Mouse (Mus musculus) embryonic facial prominence, embryonic 12.5 days (tissue): ENCODE measurements around the gene Aspscr1. TPM values are rescaled to one million over a fixed set of nuclear protein-coding genes. Genes with fewer than 3 reads are reported as not detected.

Experiments used
- ATAC-seq: fragments of 200-750 bp; cut with Nextera tagmentation; 2 replicates; pipeline ENCODE4 v1.8.0; 2017; ENCODE audit not compliant: insufficient number of reproducible peaks, insufficient read depth, low FRiP score, low TSS enrichment
- H3K27ac ChIP-seq: fragments of 300-500 bp; sonication (generic); 2 replicates; pipeline ENCODE4 v1.5.1; 2016; ENCODE audit warnings: mild to moderate bottlenecking
- H3K27me3 ChIP-seq: fragments of 300-500 bp; sonication (generic); 2 replicates; pipeline ENCODE4 v1.6.1; 2016; ENCODE audit warnings: mild to moderate bottlenecking, moderate library complexity
- H3K36me3 ChIP-seq: fragments of 300-500 bp; sonication (generic); 2 replicates; pipeline ENCODE4 v1.6.1; 2016; ENCODE audit warnings: mild to moderate bottlenecking
- H3K4me1 ChIP-seq: fragments of 300-500 bp; sonication (generic); 2 replicates; pipeline ENCODE4 v1.6.1; 2016
- H3K4me2 ChIP-seq: fragments of 300-500 bp; sonication (generic); replicated peaks from 2 replicates; pipeline ENCODE4 v1.6.1; 2016; ENCODE audit warnings: mild to moderate bottlenecking, moderate library complexity
- H3K4me3 ChIP-seq: fragments of 300-500 bp; sonication (generic); 2 replicates; pipeline ENCODE4 v1.5.1; 2016; ENCODE audit warnings: mild to moderate bottlenecking
- H3K9ac ChIP-seq: fragments of 300-500 bp; sonication (generic); 2 replicates; pipeline ENCODE4 v1.6.1; 2016; ENCODE audit warnings: mild to moderate bottlenecking, moderate library complexity
- H3K9me3 ChIP-seq: fragments of 300-500 bp; sonication (generic); 2 replicates; pipeline ENCODE4 v1.6.1; 2016; ENCODE audit warnings: mild to moderate bottlenecking, moderate library complexity
- WGBS: fragments of 180-500 bp; shearing (Covaris S2); methylation state at CpG from one replicate; pipeline ENCODE4 v1.1.7; 2016; 5-methylcytosine and 5-hydroxymethylcytosine counted together
- polyA plus RNA-seq: library from polyadenylated mRNA; unstranded; fragments of >200 nt; fragmentation: Nextera tagmentation; extraction: Ambion mirVana; gene quantifications from 2 replicates; pipeline ENCODE4 v1.2.1, GENCODE M21; 2016

The Aspscr1 gene
- polyA plus RNA-seq, 1 experiment from 2014 or later: 131 TPM

DNA sequence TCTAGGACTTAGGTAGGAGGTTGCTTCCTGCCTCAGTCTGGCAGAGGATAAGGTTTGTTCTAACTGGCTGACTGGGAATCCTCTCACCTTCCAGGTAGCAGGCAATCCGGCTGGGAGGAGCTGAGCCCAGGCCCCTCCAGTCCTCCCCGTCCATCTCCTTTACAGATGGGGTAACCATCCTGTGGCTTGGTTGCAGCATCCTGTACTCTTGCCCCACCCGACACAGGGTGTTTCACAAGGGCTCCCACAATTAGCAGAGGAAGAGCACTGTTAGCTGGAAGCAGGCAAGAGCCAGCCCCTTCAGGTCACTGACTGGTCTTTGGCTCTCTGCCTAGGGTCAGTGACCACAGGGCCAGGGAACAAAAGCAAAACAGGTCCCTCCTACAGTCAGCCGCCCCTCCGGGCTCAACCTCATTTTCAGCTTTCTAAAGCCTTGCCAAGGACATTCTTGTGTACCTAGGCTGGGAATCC lies 42.3 kb upstream of the Aspscr1 start:
- H3K4me1 ChIP-seq: peaks cover 31% of the 10 kb centered on the region
- H3K4me3 ChIP-seq: 0 out of 2 replicates have a peak overlapping the region, but pooled peaks have one; percentile 4
- H3K9me3 ChIP-seq: no peaks in the 10 kb centered on the region
- H3K9ac ChIP-seq: peak overlapping the region; percentile 32; the same call in 1 of the 2 replicates
- H3K27ac ChIP-seq: peak overlapping the region; percentile 51; the same call in 1 of the 2 replicates
- peaks cover 24% of the 10 kb centered on the region for H3K36me3 ChIP-seq
- no peaks in the 10 kb centered on the region for H3K27me3 ChIP-seq
- WGBS: 47% methylated on average over 5 of the region's 5 CpGs
- H3K4me2 ChIP-seq: peak overlapping the region; percentile 12; the same call in 1 of the 2 replicates
- no peak for ATAC-seq

DNA sequence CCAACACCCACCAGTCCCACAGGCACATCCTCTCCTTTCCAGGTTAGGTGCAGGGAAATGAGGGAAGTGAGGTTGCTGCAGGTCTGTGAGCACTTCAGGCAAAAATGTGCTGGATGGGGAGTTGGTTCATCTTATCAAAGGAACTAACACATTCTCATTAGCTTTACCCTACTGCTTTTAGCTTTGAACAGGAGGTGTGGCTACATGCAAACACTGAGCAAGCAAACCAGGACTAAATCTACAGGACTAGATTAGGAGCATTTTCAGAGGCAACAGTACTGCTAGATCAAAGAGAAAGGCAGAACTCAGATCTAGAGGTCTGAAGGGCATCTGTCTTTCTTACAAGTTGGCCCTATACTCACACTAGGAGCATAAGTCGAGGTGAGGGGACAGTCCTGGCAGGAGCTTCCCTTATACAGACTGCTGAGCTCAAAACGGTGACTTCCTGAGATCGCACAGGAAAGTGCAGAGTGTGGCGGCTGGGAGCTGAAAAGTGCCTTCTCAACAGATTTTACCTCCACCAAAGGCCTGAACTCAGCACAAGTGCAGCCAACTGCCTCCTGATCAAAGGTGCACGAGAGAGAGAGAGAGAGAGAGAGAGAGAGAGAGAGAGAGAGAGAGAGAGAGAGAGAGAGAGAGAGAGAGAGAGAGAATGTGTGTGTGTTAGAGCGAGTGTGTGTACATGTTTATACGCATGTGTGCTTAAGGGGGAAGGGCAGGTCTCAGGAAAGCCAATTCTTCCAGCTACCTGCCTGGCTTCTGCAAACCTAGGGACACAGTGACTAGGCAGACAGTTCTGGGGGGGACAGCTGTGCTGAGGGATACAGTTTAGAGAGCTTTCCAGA lies 41.7 kb upstream of the Aspscr1 start:
- ATAC-seq: no peak
- H3K27ac ChIP-seq: no peak overlapping the region; the same call in 1 of the 2 replicates
- peaks cover 29% of the 10 kb centered on the region for H3K4me1 ChIP-seq
- no peak overlapping the region for H3K4me3 ChIP-seq
- WGBS: 43% methylated on average over 7 of the region's 7 CpGs
- H3K27me3 ChIP-seq: no peaks in the 10 kb centered on the region
- H3K4me2 ChIP-seq: peak overlapping the region; percentile 84
- H3K9ac ChIP-seq: peak overlapping the region; percentile 13; the same call in 1 of the 2 replicates
- H3K9me3 ChIP-seq: no peaks in the 10 kb centered on the region
- H3K36me3 ChIP-seq: peaks cover 24% of the 10 kb centered on the region

GRCm38 (mm10) chr11:120631726-120632448 lies 40.9 kb upstream of the Aspscr1 start:
- 65% methylated on average over 4 of the region's 4 CpGs for WGBS
- Histone ChIP-seq H3K9ac (peak overlapping the region; percentile 89), H3K4me3 (peak overlapping the region; percentile 94), H3K27ac (peak overlapping the region; percentile 90), H3K4me1 (peaks cover 29% of the 10 kb centered on the region), H3K27me3 (no peaks in the 10 kb centered on the region), H3K9me3 (no peaks in the 10 kb centered on the region), H3K36me3 (peaks cover 19% of the 10 kb centered on the region), H3K4me2 (peak overlapping the region; percentile 84)
- no peak for ATAC-seq

DNA sequence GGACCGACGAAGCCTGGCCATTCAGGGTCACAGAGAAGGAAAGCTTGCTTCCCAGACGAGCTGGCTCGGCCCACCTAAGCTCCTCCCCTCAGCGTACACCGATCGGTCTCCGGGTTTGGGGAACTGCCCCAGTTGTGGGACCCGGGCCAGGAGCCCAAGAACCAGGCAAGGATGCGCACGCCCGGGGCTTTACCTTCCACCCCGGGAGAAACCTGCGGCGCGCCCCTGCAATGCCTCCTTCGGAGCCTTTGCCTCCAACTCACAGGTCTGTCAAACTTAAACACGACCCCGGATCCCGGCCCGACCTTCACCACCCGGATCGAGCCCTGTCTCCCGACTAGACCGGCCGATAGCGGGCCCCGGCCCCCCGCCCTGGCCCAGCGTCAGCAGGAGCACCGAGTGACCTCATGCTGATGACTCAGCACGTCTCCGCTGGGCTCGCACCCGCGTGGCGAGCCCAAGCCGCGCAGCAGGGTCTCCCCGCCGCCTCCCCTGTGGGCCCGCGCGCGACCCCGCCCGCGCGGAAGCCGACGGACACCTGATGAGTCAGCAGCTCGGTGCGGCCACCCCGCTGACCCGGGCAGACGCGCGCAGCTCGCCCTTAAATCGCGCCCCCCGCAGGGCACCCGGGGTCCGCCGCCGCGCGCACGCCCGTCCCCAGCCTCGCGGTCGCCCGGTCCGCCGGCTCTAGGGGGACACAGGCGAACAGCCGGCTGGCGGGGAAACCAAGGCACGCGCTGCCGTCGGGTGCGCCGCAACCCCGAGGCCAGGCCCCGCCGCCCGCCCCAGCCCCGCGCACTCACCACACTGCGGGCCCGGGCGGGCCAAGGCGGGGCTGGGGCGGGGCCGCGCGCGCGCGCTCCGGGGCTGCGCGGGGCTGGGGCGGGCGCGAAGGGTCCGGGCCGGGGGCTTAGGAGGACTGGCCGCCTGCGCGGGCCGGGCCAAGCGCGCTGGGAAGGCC lies 39.9 kb upstream of the Aspscr1 start:
- WGBS: under 1% methylated on average over 109 of the region's 116 CpGs
- H3K27me3 ChIP-seq: no peaks in the 10 kb centered on the region
- H3K9ac ChIP-seq: peak overlapping the region; percentile 89
- peaks cover 10% of the 10 kb centered on the region for H3K36me3 ChIP-seq
- H3K4me2 ChIP-seq: peak overlapping the region; percentile 84
- ATAC-seq: peak; percentile 81
- peaks cover 29% of the 10 kb centered on the region for H3K4me1 ChIP-seq
- H3K9me3 ChIP-seq: no peaks in the 10 kb centered on the region
- H3K4me3 ChIP-seq: peak overlapping the region; percentile 94
- H3K27ac ChIP-seq: peak overlapping the region; percentile 90

GRCm38 (mm10) chr11:120633520-120634343 lies 39.0 kb upstream of the Aspscr1 start, which contains the start of gene Mafg:
TSS of gene Mafg (minus strand) at chr11:120633600.
- Histone ChIP-seq H3K27ac (peak within 1 kb of the TSS; percentile 90), H3K9ac (peak within 1 kb of the TSS; percentile 89), H3K4me3 (peak within 1 kb of the TSS; percentile 94), H3K9me3 (no peaks in the 10 kb centered on the region), H3K4me1 (peaks cover 29% of the 10 kb centered on the region), H3K36me3 (peaks cover 8% of the 10 kb centered on the region), H3K4me2 (peak within 1 kb of the TSS; percentile 84), H3K27me3 (no peaks in the 10 kb centered on the region)
- ATAC-seq: peak; percentile 80
- 10% methylated on average over 58 of the region's 58 CpGs for WGBS

- H3K27me3 ChIP-seq: no peaks in the 10 kb centered on the region
- no peak overlapping the region for H3K27ac ChIP-seq
- WGBS: 81% methylated on average over 5 of the region's 5 CpGs
- no peak overlapping the region for H3K9ac ChIP-seq
- ATAC-seq: no peak
- H3K36me3 ChIP-seq: no peaks in the 10 kb centered on the region
- no peak overlapping the region for H3K4me2 ChIP-seq
- H3K4me1 ChIP-seq: peaks cover 27% of the 10 kb centered on the region
- no peak overlapping the region for H3K4me3 ChIP-seq
- no peaks in the 10 kb centered on the region for H3K9me3 ChIP-seq
Measured at GRCm38 (mm10) chr11:120634810-120635209, 38.0 kb upstream of the Aspscr1 start.

DNA sequence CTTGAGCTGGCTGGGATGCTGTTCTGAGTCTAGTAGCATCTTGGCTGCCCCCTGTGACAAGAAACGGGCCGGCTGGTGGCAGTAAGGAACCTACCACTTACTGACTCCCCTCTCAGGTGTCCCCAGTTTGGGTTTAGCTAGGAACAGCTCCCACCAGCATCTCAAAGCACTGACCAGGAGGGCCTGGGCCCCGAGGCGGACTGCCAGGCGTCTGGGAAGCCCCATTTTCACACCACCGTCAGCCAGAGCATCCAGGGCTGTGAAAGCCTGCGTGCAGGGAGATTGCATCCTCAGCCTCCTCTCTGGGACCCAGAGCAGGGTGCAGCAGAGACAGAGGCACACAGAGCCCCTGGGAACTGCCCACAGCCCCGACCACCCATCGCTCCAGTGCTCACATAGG lies 31.5 kb upstream of the Aspscr1 start:
- H3K4me1 ChIP-seq: peaks cover 9% of the 10 kb centered on the region
- no peak overlapping the region for H3K4me2 ChIP-seq
- WGBS: 68% methylated on average over 9 of the region's 9 CpGs
- H3K27ac ChIP-seq: no peak overlapping the region
- ATAC-seq: no peak
- H3K27me3 ChIP-seq: peaks cover 12% of the 10 kb centered on the region; the same call in 1 of the 2 replicates
- no peaks in the 10 kb centered on the region for H3K9me3 ChIP-seq
- H3K36me3 ChIP-seq: no peaks in the 10 kb centered on the region
- H3K4me3 ChIP-seq: no peak overlapping the region
- H3K9ac ChIP-seq: no peak overlapping the region

DNA sequence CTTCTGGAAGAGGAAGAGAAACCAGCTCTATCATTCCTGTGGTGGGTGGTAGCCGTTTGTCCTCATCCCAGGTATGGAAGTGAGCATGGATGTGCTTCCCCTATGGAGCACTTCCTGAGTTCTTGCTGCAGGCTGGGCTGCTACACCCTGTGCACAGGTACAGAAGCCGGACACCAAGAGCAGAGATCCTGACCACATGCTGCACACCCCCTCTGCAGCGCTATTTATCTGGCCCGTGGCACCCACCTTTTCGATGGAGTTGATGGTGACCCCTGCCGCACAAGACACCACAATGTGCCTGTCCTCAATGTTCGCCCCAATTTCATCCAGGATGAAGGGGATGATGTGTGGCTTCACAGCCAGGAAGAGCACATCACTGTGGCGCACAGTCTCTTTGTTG lies 30.9 kb upstream of the Aspscr1 start:
- Histone ChIP-seq H3K27ac (no peak overlapping the region), H3K4me2 (no peak overlapping the region), H3K4me1 (peaks cover 9% of the 10 kb centered on the region), H3K9me3 (no peaks in the 10 kb centered on the region), H3K4me3 (no peak overlapping the region), H3K27me3 (peaks cover 16% of the 10 kb centered on the region; the same call in 1 of the 2 replicates), H3K9ac (no peak overlapping the region), H3K36me3 (no peaks in the 10 kb centered on the region)
- WGBS: 91% methylated on average over 8 of the region's 8 CpGs
- ATAC-seq: no peak

DNA sequence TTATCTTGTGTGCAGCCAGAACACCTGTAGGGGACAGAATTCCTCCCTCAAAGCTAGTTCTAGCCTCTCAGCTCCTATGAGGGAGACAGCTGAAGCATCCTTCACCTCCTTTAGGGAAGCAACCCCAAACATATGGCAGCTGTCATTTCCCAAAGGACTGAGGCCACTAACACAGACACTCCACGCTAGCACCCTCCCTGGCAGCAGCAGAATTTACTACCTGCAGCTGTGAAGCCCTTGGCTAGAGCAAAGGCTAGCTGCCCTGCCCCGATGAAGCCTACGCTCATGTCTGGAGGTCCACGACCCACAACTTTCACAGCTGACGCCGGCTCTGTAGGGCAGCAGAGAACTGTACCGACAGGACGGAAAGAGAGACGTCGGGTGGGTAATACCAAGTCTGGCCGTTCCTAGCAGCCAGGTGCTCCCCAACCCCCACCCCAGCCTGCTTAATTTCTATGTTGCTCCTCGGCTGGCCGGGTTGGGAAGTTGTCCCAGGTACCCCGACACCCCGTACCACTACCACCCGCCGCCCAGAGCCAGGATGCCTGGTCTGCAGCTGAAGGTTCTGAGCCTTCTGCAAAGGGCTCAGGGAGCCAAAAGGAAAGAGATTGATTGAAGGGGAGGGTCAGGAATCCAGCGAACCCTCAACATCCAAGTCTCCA lies 29.7 kb upstream of the Aspscr1 start:
- Histone ChIP-seq H3K4me2 (peak overlapping the region; percentile 64), H3K9ac (peak overlapping the region; percentile 67), H3K36me3 (no peaks in the 10 kb centered on the region), H3K27ac (no peak overlapping the region), H3K4me3 (peak overlapping the region; percentile 50), H3K9me3 (no peaks in the 10 kb centered on the region), H3K27me3 (peaks cover 27% of the 10 kb centered on the region), H3K4me1 (peaks cover 14% of the 10 kb centered on the region)
- peak; percentile 29 for ATAC-seq
- WGBS: 2% methylated on average over 18 of the region's 18 CpGs

DNA sequence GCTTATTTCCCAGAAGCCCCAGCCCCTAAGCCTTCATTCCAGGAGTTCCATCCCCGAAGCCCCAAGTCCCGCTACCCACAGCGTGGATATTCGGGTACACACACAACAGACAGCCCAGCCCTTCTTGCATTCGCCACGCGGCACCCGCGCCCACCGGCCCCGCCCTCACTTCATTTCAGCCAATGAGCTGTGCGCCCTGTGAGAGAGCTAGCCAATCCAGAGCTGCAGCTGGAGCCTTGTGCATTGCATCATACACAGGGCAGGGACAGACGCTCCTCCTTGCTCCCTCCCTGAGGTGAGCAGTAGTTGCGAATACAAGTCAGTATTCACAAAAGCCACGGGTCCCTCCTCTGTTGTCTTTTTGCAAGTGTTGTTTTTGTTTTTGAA lies 29.2 kb upstream of the Aspscr1 start, which contains the start of gene Pycr1:
Pycr1 (minus strand) TSS at position 169 of the 387 bp plus-strand sequence.
- Histone ChIP-seq H3K27me3 (peaks cover 29% of the 10 kb centered on the region), H3K36me3 (no peaks in the 10 kb centered on the region), H3K9me3 (no peaks in the 10 kb centered on the region), H3K4me1 (peaks cover 17% of the 10 kb centered on the region), H3K4me3 (peak within 1 kb of the TSS; percentile 50), H3K9ac (peak within 1 kb of the TSS; percentile 67), H3K27ac (no peak within 1 kb of the TSS), H3K4me2 (peak within 1 kb of the TSS; percentile 64)
- under 1% methylated on average over 15 of the region's 15 CpGs for WGBS
- peak; percentile 98 for ATAC-seq
